Mouse (Mus musculus) embryonic facial prominence, embryonic 15.5 days (tissue): ENCODE data around the gene Tardbp. TPM values are rescaled to one million over a fixed set of nuclear protein-coding genes. Genes with fewer than 3 reads are reported as not detected.

Source experiments
- ATAC-seq: fragments of 200-750 bp; cut with Nextera tagmentation; 2 replicates; pipeline ENCODE4 v1.8.0; 2017; ENCODE audit warnings: low read depth, moderate TSS enrichment; ENCODE audit not compliant: insufficient number of reproducible peaks, low FRiP score, low TSS enrichment
- H3K27ac ChIP-seq: fragments of 300-500 bp; sonication (generic); replicated peaks from 2 replicates; pipeline ENCODE4 v1.5.1; 2015; ENCODE audit warnings: mild to moderate bottlenecking, inconsistent platforms
- H3K27me3 ChIP-seq: fragments of 300-500 bp; sonication (generic); 2 replicates; pipeline ENCODE4 v1.6.1; 2015; ENCODE audit warnings: inconsistent platforms
- H3K36me3 ChIP-seq: fragments of 300-500 bp; sonication (generic); 2 replicates; pipeline ENCODE4 v1.6.1; 2015; ENCODE audit warnings: mild to moderate bottlenecking, inconsistent platforms
- H3K4me1 ChIP-seq: fragments of 300-500 bp; sonication (generic); 2 replicates; pipeline ENCODE4 v1.6.1; 2015; ENCODE audit warnings: inconsistent platforms
- H3K4me2 ChIP-seq: fragments of 300-500 bp; sonication (generic); replicated peaks from 2 replicates; pipeline ENCODE4 v1.6.1; 2015; ENCODE audit warnings: mild to moderate bottlenecking, inconsistent platforms
- H3K4me3 ChIP-seq: fragments of 300-500 bp; sonication (generic); replicated peaks from 2 replicates; pipeline ENCODE4 v1.5.1; 2015; ENCODE audit warnings: mild to moderate bottlenecking, inconsistent platforms
- H3K9ac ChIP-seq: fragments of 300-500 bp; sonication (generic); 2 replicates; pipeline ENCODE4 v1.6.1; 2015; ENCODE audit warnings: inconsistent platforms
- H3K9me3 ChIP-seq: fragments of 300-500 bp; sonication (generic); replicated peaks from 2 replicates; pipeline ENCODE4 v1.6.1; 2016; ENCODE audit warnings: inconsistent platforms
- WGBS: fragments of 180-500 bp; shearing (Covaris S2); methylation state at CpG from one replicate; pipeline ENCODE4 v1.1.7; 2015; 5-methylcytosine and 5-hydroxymethylcytosine counted together
- polyA plus RNA-seq: library from polyadenylated mRNA; unstranded; fragments of >200 nt; fragmentation: Nextera tagmentation; extraction: Ambion mirVana; gene quantifications from 2 replicates; pipeline ENCODE4 v1.2.1, GENCODE M21; 2015

The Tardbp gene
- polyA plus RNA-seq, 1 experiment from 2014 or later: 282 TPM

DNA sequence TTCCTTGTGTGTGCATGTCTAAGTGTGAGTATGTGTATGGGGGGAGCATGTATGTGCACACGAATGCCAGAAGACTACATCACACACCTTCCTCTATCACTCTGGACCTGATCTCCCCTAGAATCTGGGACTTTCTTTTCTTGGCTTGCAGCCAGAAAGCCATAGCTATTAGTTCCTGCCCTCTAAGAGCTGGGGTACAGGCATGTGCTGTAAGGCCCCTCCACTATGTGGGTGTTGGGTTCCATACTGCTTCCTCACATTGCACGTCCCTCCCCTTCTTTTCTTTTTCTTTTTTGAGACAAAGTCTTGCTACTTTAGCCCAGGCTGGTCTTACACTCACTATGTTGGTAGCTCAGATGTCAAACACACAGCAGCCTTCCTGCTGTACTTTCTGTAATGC lies 8.5 kb upstream of the Tardbp start:
- WGBS: 61% methylated on average over 2 of the region's 2 CpGs
- Histone ChIP-seq H3K27me3 (no peaks in the 10 kb centered on the region), H3K27ac (no peak overlapping the region), H3K9ac (no peak overlapping the region), H3K9me3 (no peaks in the 10 kb centered on the region), H3K4me2 (no peak overlapping the region), H3K4me3 (no peak overlapping the region), H3K4me1 (no peaks in the 10 kb centered on the region), H3K36me3 (no peaks in the 10 kb centered on the region)
- no peak for ATAC-seq

DNA sequence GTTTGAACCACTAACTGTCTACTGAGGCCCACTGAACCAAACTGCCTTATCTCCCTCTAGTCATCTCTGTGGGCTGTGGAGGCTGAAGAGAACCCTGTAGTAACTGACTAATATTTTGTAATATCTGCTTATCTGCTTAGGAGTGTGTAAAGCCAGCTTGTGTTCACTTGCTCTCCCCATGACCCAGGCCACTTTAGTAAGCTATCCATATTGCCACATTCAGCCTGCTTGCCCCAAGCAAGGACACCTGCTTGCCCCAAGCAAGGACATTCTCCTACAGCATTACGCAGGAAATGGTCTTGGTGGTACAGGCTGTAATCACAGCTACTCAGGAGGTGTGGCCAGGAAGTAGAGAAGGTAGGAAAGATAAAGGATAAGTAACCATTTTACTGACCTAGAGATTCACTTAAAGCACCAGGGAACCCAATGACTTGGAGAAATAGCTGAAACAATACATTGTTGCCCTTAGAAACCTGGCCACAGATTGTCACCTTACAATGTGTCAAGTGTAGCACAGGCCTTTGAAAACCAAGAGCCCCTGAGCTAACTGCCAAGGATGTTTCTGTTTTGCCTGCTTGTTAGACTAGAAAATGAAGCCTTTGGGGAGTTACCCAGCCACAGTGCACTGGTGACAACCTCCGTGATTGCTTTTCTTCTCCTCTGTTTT lies 6.7 kb upstream of the Tardbp start:
- no peak overlapping the region for H3K4me2 ChIP-seq
- H3K4me1 ChIP-seq: no peaks in the 10 kb centered on the region
- no peaks in the 10 kb centered on the region for H3K36me3 ChIP-seq
- H3K27ac ChIP-seq: no peak overlapping the region
- no peaks in the 10 kb centered on the region for H3K9me3 ChIP-seq
- ATAC-seq: no peak
- H3K4me3 ChIP-seq: no peak overlapping the region
- no peaks in the 10 kb centered on the region for H3K27me3 ChIP-seq
- WGBS: 68% methylated on average over 2 of the region's 2 CpGs
- H3K9ac ChIP-seq: no peak overlapping the region

DNA sequence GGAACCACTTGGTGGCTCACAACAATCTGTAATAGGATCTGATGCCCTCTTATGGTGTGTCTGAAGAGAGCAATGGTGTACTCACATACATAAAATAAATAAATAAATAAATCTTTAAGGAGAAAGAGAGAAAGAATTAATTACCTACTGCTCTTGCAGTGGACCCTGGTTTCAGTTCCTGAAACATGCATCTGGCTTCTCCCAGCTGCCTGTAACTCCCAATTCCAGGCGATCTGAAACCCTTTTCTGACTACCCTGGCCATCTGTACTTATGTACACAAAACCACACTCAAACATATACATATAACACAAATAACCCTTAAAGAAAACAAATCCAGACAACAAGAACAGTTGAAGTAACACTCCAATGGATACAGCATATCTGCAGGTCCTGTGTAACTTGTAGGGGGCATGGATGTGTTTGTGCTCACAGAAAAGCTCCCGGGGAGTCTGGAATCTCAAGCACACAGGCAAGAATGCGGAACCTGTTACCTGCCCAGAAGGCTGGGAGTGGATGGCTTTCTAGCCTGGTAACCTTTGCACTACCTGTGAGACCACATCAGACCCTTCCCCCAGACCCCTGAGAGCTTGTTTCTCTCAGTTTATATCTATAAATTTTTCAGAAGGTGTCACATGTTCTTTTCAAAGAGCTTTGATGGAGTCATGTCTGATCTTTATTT lies 5.3 kb upstream of the Tardbp start:
- Histone ChIP-seq H3K4me1 (0 out of 2 replicates have a peak, but pooled peaks cover 3% of the 10 kb centered on the region), H3K4me3 (no peak overlapping the region), H3K27me3 (no peaks in the 10 kb centered on the region), H3K36me3 (no peaks in the 10 kb centered on the region), H3K4me2 (no peak overlapping the region), H3K27ac (no peak overlapping the region), H3K9me3 (no peaks in the 10 kb centered on the region), H3K9ac (no peak overlapping the region)
- WGBS: 61% methylated on average over 3 of the region's 3 CpGs
- no peak for ATAC-seq

DNA sequence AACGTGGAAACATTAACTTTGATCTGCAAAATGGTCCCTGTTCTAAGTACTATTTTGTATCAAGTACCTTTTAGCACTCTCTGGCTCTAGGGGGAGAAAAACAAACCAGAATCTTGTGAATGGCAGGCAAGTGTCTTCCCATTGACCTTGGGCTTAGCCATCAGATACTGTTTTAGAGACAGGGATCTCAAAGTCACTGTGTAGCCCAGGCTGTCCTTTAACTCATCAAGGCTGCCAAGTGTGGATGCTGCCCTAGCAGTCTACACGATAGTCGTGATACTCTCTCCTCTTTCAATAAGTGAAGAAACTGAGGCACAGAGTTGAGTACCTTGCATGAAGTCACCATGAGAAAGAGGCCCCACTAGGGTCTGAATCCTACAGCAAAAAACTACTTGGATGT lies 427 bp upstream of the Tardbp start:
- Histone ChIP-seq H3K4me3 (peak overlapping the region; percentile 88), H3K4me1 (peaks cover 22% of the 10 kb centered on the region), H3K9me3 (no peaks in the 10 kb centered on the region), H3K27ac (peak overlapping the region; percentile 95; the same call in 1 of the 2 replicates), H3K4me2 (peak overlapping the region; percentile 75), H3K36me3 (peaks cover 27% of the 10 kb centered on the region), H3K27me3 (no peaks in the 10 kb centered on the region), H3K9ac (no peak overlapping the region)
- WGBS: 61% methylated on average over 3 of the region's 3 CpGs
- no peak for ATAC-seq

DNA sequence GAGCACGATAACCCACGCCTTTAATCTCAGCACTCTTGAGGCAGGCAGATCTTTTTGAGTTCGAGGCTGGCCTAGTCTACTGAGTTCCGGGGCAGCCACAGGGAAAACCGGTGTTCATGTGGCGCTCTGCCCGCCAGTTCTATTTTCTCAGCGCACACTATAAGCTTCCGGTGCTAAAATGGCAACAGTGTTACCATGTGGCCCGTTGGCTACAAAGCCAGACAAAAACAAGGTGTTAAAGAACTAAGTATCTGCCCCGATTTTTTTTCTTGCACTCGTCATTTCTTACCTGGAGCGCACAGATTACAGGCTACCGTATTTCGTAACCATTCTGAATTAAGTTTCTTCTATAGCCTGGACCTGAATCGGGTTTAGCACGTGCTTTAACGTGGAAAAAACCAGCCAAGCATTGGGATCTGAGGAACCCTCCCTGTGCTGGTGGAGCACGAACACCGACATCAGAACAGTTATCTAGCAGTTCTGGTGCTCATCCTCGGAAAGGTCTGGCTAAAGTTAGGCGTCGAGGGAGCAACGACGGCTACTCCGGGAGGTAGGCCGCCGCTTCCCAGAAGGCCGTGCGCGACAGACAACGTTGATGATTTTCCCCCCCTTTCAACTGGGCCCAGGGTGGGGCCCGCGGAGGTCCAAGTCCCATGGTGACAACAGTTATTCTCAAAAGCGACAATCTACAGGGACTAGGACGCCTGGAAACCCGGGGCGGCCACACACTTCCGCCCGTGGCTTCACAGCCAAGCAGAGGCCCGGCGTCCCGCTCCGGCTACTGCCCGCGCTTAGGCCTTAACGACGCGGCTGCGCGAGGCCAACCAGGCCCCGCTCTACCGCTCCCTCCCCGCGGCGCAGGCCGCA lies 830 bp downstream of the Tardbp start:
- ATAC-seq: peak; percentile 70
- Histone ChIP-seq H3K4me3 (peak overlapping the region; percentile 88), H3K9me3 (no peaks in the 10 kb centered on the region), H3K36me3 (peaks cover 39% of the 10 kb centered on the region), H3K27ac (peak overlapping the region; percentile 95), H3K4me1 (peaks cover 22% of the 10 kb centered on the region), H3K9ac (peak overlapping the region; percentile 97), H3K27me3 (no peaks in the 10 kb centered on the region), H3K4me2 (peak overlapping the region; percentile 75)
- WGBS: under 1% methylated on average over 57 of the region's 57 CpGs

DNA sequence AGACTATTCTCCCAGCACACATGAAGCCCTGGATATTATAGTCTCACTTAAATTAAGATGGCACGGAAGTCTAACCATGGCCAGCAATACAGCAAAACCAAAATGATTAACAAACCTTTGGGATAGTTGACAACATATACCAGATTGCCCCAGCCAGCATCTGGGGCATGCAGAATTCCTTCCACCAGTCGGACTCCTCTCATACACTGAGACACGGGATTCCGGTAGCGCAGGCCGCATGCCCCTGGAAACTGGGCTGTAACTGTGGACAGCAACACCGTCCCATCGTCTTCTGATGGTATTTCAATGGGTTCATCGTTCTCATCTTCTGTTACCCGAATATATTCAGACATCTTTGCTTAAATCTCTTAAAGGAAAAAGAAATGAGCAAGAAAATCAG lies 1.8 kb downstream of the Tardbp start:
- Histone ChIP-seq H3K4me3 (peak overlapping the region; percentile 88), H3K9ac (no peak overlapping the region), H3K27me3 (no peaks in the 10 kb centered on the region), H3K27ac (no peak overlapping the region), H3K36me3 (peaks cover 46% of the 10 kb centered on the region), H3K9me3 (no peaks in the 10 kb centered on the region), H3K4me2 (peak overlapping the region; percentile 75), H3K4me1 (peaks cover 22% of the 10 kb centered on the region)
- 72% methylated on average over 10 of the region's 10 CpGs for WGBS
- no peak for ATAC-seq

DNA sequence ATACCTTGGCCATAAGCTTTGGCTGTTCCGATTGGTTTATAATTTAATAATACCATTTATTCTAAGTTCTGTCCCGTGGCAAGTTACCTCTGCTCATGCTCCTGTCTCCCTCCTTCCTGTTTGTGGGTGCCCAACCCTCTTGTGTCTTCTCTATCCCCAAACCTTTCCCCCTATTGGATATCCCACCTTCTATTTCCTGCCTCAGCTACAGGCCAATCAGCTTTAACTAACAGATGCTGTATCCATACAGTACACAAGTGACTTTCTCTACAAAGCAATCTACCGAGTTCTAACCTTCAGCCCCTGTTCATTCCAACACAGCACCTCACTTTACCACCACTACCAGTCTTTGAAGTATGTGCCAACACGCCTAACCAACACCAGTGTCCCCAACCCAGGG lies 3.2 kb downstream of the Tardbp start:
- H3K36me3 ChIP-seq: peaks cover 60% of the 10 kb centered on the region
- WGBS: 84% methylated on average over 4 of the region's 4 CpGs
- H3K9me3 ChIP-seq: no peaks in the 10 kb centered on the region
- H3K27me3 ChIP-seq: no peaks in the 10 kb centered on the region
- no peak overlapping the region for H3K9ac ChIP-seq
- no peak overlapping the region for H3K4me3 ChIP-seq
- no peak for ATAC-seq
- no peak overlapping the region for H3K27ac ChIP-seq
- H3K4me2 ChIP-seq: no peak overlapping the region
- H3K4me1 ChIP-seq: peaks cover 26% of the 10 kb centered on the region

DNA sequence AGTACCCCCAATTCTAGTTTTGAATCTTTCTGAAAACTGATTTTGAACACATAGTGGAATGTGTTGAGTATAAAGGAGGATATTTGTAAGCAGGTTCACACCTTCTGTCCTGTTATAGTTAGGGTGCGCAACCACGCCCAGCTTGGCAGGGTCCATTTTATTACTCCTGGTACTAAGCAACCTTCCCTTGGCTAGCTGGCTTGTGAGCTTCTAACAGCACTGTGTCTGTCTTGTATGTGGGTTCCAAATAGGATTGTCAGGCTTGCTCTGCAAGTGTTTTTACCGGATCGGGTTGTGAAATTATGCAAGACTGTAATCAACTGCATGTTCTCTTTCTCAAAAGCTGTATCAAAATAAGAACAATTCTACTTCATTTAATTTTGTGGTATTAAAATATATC lies 4.3 kb downstream of the Tardbp start:
- H3K4me3 ChIP-seq: no peak overlapping the region
- WGBS: 82% methylated on average over 4 of the region's 4 CpGs

DNA sequence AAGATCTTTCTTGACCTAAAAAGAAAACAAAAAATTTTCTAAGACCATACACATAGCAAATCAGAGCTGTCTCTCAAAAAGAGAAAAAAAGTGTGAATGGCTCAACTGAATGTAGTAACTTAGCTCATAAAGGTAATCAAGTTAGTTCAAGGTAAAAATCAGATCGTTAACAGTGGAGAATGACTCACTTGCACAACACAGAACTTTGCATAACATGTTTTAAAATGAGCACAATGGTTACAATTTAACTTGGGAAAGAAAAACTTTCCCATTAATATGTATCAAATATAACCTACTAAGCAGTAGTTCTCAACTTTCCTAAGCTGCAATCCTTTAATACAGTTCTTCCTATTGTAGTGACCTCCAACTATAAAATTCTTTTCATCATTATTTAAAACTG lies 6.1 kb downstream of the Tardbp start:
- Histone ChIP-seq H3K36me3 (peaks cover 80% of the 10 kb centered on the region), H3K4me2 (no peak overlapping the region), H3K4me1 (peaks cover 23% of the 10 kb centered on the region), H3K4me3 (no peak overlapping the region), H3K9ac (no peak overlapping the region), H3K27me3 (no peaks in the 10 kb centered on the region), H3K27ac (no peak overlapping the region), H3K9me3 (no peaks in the 10 kb centered on the region)
- ATAC-seq: no peak
- 91% methylated on average over 1 of the region's 1 CpGs for WGBS

More for the DNA sequence above, 4.3 kb downstream of the Tardbp start:
- Histone ChIP-seq H3K9ac (no peak overlapping the region), H3K27ac (no peak overlapping the region), H3K27me3 (no peaks in the 10 kb centered on the region), H3K4me1 (peaks cover 26% of the 10 kb centered on the region), H3K9me3 (no peaks in the 10 kb centered on the region), H3K4me2 (no peak overlapping the region), H3K36me3 (peaks cover 66% of the 10 kb centered on the region)
- no peak for ATAC-seq

DNA sequence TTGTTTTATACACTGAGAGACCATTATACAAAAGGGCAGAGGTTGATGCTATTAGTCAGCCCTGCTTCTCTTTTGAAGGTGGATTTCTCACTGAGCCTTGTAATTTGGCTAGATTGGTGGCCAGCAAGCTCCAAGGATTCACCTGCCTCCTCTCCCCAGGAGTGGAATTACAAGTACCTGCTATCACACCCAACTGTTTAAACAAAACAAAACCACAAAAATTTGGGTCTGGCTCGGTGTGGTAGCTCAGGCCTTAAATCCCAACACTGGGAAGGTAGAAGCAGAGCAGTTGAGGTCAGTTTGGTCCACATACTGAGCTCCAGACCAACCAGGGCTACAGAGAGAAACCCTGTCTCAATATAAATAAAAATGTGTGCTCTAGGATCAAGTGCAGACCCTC lies 7.0 kb downstream of the Tardbp start:
- Histone ChIP-seq H3K4me3 (no peak overlapping the region), H3K9ac (no peak overlapping the region), H3K4me1 (peaks cover 18% of the 10 kb centered on the region), H3K4me2 (no peak overlapping the region), H3K36me3 (peaks cover 86% of the 10 kb centered on the region), H3K27me3 (no peaks in the 10 kb centered on the region), H3K27ac (no peak overlapping the region), H3K9me3 (no peaks in the 10 kb centered on the region)
- 61% methylated on average over 1 of the region's 1 CpGs for WGBS
- ATAC-seq: no peak

DNA sequence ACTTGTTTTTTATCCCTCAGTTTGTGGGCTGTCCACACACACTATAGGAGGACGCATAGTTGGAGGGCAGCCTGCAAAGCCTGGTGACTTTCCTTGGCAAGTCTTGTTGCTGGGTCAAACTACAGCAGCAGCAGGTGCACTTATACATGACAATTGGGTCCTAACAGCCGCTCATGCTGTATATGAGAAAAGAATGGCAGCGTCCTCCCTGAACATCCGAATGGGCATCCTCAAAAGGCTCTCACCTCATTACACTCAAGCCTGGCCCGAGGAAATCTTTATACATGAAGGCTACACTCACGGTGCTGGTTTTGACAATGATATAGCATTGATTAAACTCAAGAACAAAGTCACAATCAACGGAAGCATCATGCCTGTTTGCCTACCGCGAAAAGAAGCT lies 13.1 kb downstream of the Tardbp start:
- no peak overlapping the region for H3K4me3 ChIP-seq
- no peak overlapping the region for H3K27ac ChIP-seq
- peaks cover 51% of the 10 kb centered on the region for H3K36me3 ChIP-seq
- no peaks in the 10 kb centered on the region for H3K9me3 ChIP-seq
- H3K9ac ChIP-seq: no peak overlapping the region
- no peak for ATAC-seq
- no peak overlapping the region for H3K4me2 ChIP-seq
- 83% methylated on average over 9 of the region's 9 CpGs for WGBS
- H3K27me3 ChIP-seq: no peaks in the 10 kb centered on the region
- 0 out of 2 replicates have a peak, but pooled peaks cover 7% of the 10 kb centered on the region for H3K4me1 ChIP-seq
